Mouse (Mus musculus) ovary, postnatal 36 days (tissue): ENCODE measurements around the gene Ccdc30.

Source experiments
- DNase-seq: peaks from one replicate; pipeline ENCODE4 v3.0.0; 2022; ENCODE audit warnings: low spot score, mixed read lengths

Gene Ccdc30

GRCm38 (mm10) chr4:119415072-119415753 is at the start of gene Ccdc30:
Gene Ccdc30 (minus strand): TSS chr4:119415521.
- peak; percentile 94 for DNase-seq

- no peak for DNase-seq
Measured at GRCm38 (mm10) chr4:119463756-119464419, 48.6 kb upstream of the Ccdc30 start.

DNA sequence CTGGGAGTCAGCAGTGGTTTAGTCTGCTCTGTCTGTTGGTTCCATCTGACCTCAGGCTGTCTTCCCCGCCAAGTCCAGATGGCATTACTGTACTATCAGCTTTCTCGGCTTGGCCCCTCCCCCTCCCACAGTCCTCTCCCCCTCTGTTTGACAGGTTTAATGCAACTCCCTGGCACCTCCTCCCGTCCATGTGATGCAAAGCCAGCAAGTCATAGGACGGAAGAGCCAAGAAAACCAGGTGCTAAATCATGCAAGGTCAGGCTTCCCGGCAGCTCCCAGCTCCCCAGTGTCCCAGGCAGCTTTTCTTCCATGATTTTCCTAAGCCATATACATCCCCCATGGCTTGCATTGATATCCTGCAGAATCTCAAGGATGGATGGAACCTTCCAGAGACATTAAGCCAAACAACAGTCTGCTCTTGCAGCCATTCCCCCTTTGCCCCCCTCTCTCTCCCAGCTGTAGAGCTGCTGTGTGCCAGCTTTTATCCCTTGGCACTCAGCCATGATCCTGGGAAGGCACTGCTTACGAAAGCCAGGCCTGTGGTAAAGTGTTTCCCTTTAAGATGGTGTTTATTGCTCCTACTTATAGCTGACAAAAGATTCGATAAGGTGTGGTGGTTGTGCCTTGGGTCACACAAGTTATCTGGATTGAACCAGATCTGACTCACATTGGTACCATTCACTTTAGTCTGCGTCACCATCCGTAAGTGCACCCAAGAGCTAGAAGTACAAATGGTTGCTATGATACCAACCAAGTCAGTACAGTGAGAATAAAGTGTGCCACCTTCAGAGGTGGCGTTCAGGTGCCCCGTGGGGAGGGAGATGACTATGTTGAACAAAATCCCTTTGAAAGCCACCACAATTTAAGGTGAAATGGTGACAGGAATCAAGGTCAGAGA is 47.8 kb upstream of the Ccdc30 start:
- DNase-seq = peak; percentile 56

- no peak for DNase-seq
Measured at GRCm38 (mm10) chr4:119462457-119462856, 47.1 kb upstream of the Ccdc30 start.

DNA sequence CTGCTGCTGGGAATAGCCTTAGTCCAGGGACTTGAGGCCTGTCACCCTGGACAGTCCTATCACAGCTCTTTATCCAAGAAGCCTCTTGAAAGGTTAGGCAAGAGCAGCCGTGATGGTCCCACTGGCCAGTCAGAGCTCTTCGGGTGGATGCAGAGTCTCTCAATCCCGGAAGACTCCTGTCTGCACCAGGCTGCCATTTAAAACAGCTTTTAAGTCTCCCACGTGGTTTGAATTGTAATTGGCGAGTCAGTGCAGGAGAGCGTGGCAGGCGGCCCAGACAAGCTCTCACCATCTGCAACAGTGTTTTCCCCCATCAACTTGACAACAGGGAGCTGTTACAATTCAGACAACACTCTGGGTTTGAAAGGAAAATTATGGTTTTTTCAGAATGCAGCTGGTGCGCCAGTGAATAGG is 45.4 kb upstream of the Ccdc30 start:
- peak; percentile 18 for DNase-seq

DNA sequence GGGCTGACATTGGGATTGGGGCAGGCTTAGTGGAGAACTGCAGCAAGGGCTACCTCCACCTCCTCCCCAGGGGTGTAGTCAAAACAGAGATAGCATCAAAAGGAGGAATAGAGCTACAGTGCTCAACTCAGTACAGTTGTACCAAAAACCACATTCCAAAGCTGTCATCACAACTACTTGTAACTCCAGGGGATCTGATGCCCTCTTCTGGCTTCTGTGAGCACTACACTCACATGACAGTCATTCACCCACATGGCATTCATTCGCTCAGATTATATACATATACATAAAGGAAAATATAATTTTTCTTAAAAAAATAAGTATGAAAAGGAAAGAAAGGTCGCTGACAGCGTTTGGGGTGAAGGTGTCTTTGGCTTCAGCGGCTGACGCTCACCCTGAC is 45.0 kb upstream of the Ccdc30 start:
- no peak for DNase-seq

DNA sequence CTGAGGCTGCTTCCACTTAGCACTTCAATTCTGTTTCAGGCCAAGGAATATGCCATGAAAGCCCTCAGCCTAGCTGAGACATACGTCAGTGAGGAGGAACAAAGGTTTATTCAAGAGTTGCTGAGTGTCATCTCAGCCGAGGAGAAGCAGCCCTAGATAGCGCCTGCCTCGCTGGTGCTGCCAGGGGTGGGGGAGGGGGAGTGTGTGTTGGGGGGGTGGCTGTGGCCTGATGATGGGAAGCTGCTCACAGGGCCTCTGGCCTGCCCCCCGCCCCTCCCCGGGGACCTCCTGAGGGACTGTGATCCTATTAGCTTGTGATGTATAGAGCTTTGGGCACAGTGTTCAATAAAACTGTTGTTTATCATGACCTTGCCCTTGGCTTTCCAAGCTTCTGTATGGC is 38.2 kb upstream of the Ccdc30 start:
- no peak for DNase-seq

GRCm38 (mm10) chr4:119453128-119453527 is 37.8 kb upstream of the Ccdc30 start:
- DNase-seq = no peak

DNA sequence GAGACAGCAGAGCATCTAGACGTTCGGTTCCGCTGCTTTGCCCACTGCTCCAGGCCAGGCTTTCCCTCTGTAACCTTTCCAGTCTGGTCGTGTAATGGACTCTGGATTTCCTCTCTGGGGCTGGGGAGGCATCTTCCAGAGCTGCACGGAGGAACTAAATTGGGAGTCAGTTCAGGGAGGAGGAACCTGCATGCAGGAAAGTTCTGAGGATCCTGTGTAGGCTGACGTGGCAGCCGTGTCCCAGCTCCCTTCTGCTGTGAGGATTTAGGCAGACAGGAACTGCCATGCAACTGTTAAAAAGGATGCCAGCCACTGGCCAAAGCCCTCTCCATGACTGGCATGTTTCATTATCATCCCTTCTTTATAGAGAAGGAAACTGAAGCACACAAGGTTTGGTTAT is 35.1 kb upstream of the Ccdc30 start:
- no peak for DNase-seq

GRCm38 (mm10) chr4:119447786-119448185 is 32.5 kb upstream of the Ccdc30 start:
- no peak for DNase-seq

GRCm38 (mm10) chr4:119447261-119447660 is 31.9 kb upstream of the Ccdc30 start:
- no peak for DNase-seq

GRCm38 (mm10) chr4:119442539-119442938 is 27.2 kb upstream of the Ccdc30 start:
- DNase-seq = peak; percentile 21

- no peak for DNase-seq
Measured at GRCm38 (mm10) chr4:119441836-119442235, 26.5 kb upstream of the Ccdc30 start.

- DNase-seq = no peak
Measured at GRCm38 (mm10) chr4:119437936-119438335, 22.6 kb upstream of the Ccdc30 start.

- peak; percentile 46 for DNase-seq
Measured at GRCm38 (mm10) chr4:119430678-119431077, 15.4 kb upstream of the Ccdc30 start.

DNA sequence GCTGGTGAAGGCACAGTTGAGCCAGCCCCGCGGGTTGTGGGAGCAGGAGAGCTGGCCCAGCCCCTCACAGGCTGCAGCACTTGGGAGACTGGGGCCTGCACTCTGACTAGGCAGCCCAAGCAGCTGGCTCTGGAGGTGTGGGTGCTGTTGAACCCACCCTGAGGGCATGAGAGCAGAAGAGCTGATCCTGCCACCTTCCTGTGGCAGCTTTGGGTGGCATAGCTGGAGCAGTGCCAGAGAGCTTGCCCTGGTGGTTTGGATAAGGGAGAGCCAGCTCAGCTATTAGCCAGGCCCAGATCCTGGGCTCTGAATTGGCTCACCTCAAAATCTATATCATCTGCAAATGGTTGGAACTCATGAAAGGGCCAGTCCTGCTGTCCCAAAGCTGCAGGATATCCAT is 12.4 kb upstream of the Ccdc30 start:
- no peak for DNase-seq

GRCm38 (mm10) chr4:119425601-119426000 is 10.3 kb upstream of the Ccdc30 start:
- no peak for DNase-seq

DNA sequence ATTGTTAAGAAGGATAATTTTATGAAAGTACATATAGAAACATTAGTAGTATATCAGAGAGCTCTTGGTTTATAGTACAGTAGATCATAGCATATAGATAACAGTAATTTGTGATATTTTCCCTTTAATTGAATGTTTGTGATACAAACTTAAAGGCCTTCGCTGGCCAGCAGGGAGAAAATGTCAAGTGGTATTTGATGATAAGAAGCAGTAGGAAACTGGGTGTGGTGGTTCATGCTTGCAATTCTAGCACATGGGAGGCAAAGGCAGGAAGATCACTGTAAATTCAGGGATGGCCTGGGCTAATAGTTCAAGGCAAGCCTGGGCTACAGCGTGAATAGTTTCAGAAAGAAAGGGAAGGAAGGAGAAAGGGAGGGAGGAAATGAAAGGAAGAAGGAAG is 9.8 kb upstream of the Ccdc30 start:
- DNase-seq = no peak

- DNase-seq = peak; percentile 91
Measured at GRCm38 (mm10) chr4:119422294-119422964, 7.1 kb upstream of the Ccdc30 start, which contains the start of the genes Ppcs and Zmynd12. Gene Ppcs (minus strand): TSS chr4:119422420. Gene Zmynd12 (plus strand): TSS chr4:119422814.

- no peak for DNase-seq
Measured at GRCm38 (mm10) chr4:119421921-119422293, 6.6 kb upstream of the Ccdc30 start.

GRCm38 (mm10) chr4:119421191-119421590 is 5.9 kb upstream of the Ccdc30 start:
- DNase-seq = no peak

DNA sequence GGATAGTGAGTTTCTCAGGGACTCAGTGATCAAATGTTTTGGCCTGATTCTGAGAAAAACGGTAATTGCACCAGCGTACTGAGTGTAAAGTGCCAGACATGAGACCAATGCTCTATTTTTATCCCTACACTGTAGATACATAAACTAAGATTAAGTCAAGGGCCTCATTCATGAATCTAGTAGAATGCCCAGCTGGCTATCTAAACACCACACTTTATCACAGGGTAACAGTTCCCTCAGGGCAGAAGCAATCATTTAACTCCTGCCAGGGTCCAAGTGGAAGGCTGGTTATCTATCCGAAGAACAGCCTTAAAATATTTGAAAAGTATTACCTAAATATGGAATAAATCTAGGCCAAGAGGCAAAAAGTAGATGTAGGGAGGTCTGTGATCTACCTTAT is 2.6 kb upstream of the Ccdc30 start:
- no peak for DNase-seq
